Mouse (Mus musculus) ES-Bruce4 (cell line): Measurements from ENCODE around the gene Fbxo21. TPM values are rescaled to one million over a fixed set of nuclear protein-coding genes. Genes with fewer than 3 reads are reported as not detected.
A peak's percentile ranks its signal among the peaks of the same experiment; 100 is the strongest.

Experiments used
- H3K27ac ChIP-seq: 2 replicates; pipeline ENCODE4 v1.5.1; 2012; ENCODE audit warnings: low read length, inconsistent platforms; ENCODE audit not compliant: insufficient read depth
- H3K27me3 ChIP-seq: 2 replicates; pipeline ENCODE4 v1.6.1; 2012; ENCODE audit warnings: mild to moderate bottlenecking, low read length, inconsistent platforms; ENCODE audit not compliant: control insufficient read depth, poor library complexity, insufficient read depth, severe bottlenecking
- H3K36me3 ChIP-seq: 2 replicates; pipeline ENCODE4 v1.6.1; 2012; ENCODE audit warnings: inconsistent platforms, mild to moderate bottlenecking, low read length, moderate library complexity; ENCODE audit not compliant: control insufficient read depth, poor library complexity, insufficient read depth, severe bottlenecking
- H3K4me1 ChIP-seq: one replicate; pipeline ENCODE4 v1.8.1; 2011; ENCODE audit warnings: low read length; ENCODE audit not compliant: control insufficient read depth, insufficient read depth
- H3K4me3 ChIP-seq: 2 replicates; pipeline ENCODE4 v1.5.1; 2011; ENCODE audit warnings: low read depth, mild to moderate bottlenecking, low read length
- H3K9ac ChIP-seq: 2 replicates; pipeline ENCODE4 v1.6.1; 2012; ENCODE audit warnings: low read depth, mild to moderate bottlenecking, inconsistent platforms; ENCODE audit not compliant: poor library complexity, severe bottlenecking
- H3K9me3 ChIP-seq: replicated peaks from 2 replicates; pipeline ENCODE4 v1.6.1; 2012; ENCODE audit warnings: mild to moderate bottlenecking, low read length, inconsistent platforms; ENCODE audit not compliant: control insufficient read depth, poor library complexity, insufficient read depth, severe bottlenecking
- CTCF ChIP-seq: IDR thresholded peaks from one replicate; pipeline ENCODE4 v1.8.1; 2011; ENCODE audit warnings: low read depth, low read length
- EP300 ChIP-seq: IDR thresholded peaks from 2 replicates; pipeline ENCODE4 v1.6.1; 2011; ENCODE audit warnings: low read depth, low read length; ENCODE audit not compliant: insufficient read depth
- POLR2A ChIP-seq: IDR thresholded peaks from one replicate; pipeline ENCODE4 v1.8.1; 2011; ENCODE audit warnings: low read length; ENCODE audit not compliant: insufficient read depth
- polyA plus RNA-seq: library from polyadenylated mRNA; stranded (reverse); fragments of >200 nt; gene quantifications from 2 replicates; pipeline ENCODE4 v1.2.4, GENCODE M21; 2011; ENCODE audit warnings: low read depth; ENCODE audit not compliant: missing spikeins, insufficient read depth, insufficient read length

Fbxo21 gene
- polyA plus RNA-seq, 1 experiment = 60.1 TPM

DNA sequence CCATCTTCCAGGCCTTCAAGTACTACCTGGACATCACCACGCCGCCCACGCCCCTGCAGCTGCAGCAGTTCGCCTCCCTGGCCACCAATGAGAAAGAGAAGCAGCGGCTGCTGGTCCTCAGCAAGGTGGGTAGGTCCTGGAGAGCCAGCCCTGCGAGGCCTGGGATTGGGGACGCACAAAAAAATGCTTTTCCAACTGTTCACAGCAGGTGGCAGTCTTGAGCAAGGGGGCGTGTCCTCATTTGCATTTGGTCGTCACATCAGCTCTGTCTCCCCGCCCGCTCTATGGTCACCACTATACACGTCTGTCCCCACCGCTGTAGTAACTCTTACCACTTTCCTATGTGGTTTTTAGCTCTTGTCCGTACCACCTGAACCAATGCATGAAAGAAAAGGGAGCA is 38.3 kb upstream of the Fbxo21 start:
- no peaks in the 10 kb centered on the region for H3K27me3 ChIP-seq
- no peak overlapping the region for H3K9ac ChIP-seq
- H3K9me3 ChIP-seq = no peaks in the 10 kb centered on the region
- H3K27ac ChIP-seq = no peak overlapping the region
- TF ChIP-seq EP300 (no peak), CTCF (peak; percentile 92)
- H3K36me3 ChIP-seq = no peaks in the 10 kb centered on the region
- H3K4me1 ChIP-seq = no peaks in the 10 kb centered on the region
- peak overlapping the region; percentile 41 for H3K4me3 ChIP-seq

DNA sequence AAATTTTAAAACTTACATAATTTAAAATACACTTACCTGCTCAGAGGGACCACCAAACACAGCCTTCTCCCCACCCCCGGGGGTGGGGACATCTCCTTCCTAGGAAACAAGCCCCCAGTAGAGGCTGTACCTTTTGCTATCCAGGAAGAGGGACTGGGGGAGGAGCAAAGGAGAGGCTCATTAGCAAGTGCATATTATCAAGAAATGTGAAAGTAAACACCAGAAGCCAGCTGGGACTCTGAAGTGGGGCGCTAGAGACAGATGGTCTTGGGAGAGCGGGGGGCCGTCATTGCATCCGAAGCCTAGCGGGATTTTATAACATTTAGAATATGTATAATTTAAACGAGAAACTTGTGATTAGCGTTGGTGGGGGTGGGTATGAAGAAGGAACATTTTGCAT is 37.1 kb upstream of the Fbxo21 start:
- Histone ChIP-seq H3K9ac (no peak overlapping the region), H3K4me1 (no peaks in the 10 kb centered on the region), H3K4me3 (no peak overlapping the region), H3K9me3 (no peaks in the 10 kb centered on the region), H3K27ac (no peak overlapping the region), H3K27me3 (no peaks in the 10 kb centered on the region), H3K36me3 (no peaks in the 10 kb centered on the region)
- TF ChIP-seq CTCF (no peak), POLR2A (no peak), EP300 (no peak)

DNA sequence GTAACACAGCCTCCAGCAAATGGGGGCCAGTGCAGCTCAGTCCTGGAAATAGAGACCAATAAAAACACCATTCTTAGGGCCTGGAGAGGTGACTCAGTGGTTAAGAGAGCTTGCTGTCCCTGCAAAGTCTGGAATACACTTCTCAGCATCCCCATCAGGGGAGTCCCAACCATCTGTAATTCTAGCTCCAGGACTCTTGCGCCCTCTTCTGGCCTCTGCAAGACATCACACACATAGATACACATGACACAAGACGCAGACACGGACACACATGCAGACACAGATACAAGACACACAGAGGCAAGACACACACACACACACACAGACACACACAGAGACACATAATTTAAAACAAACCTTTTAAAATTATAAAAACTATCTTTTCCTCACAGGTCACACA is 35.0 kb upstream of the Fbxo21 start:
- Histone ChIP-seq H3K4me3 (no peak overlapping the region), H3K9me3 (no peaks in the 10 kb centered on the region), H3K36me3 (no peaks in the 10 kb centered on the region), H3K27me3 (no peaks in the 10 kb centered on the region), H3K4me1 (no peaks in the 10 kb centered on the region), H3K27ac (no peak overlapping the region), H3K9ac (no peak overlapping the region)
- TF ChIP-seq EP300 = no peak
- peak; percentile 64 for TF ChIP-seq CTCF

- Histone ChIP-seq H3K4me1 (no peaks in the 10 kb centered on the region), H3K4me3 (no peak overlapping the region), H3K9ac (no peak overlapping the region), H3K27me3 (no peaks in the 10 kb centered on the region), H3K27ac (no peak overlapping the region), H3K36me3 (no peaks in the 10 kb centered on the region), H3K9me3 (no peaks in the 10 kb centered on the region)
- TF ChIP-seq EP300 = no peak
- peak; percentile 32 for TF ChIP-seq CTCF
Observed at GRCm38 (mm10) chr5:117946605-117947004, 29.9 kb upstream of the Fbxo21 start.

- Histone ChIP-seq H3K4me1 (no peaks in the 10 kb centered on the region), H3K27me3 (no peaks in the 10 kb centered on the region), H3K9ac (no peak overlapping the region), H3K36me3 (no peaks in the 10 kb centered on the region), H3K4me3 (peak overlapping the region; percentile 74), H3K9me3 (no peaks in the 10 kb centered on the region), H3K27ac (no peak overlapping the region)
- no peak for TF ChIP-seq CTCF
- TF ChIP-seq POLR2A = peak; percentile 82
- no peak for TF ChIP-seq EP300
Observed at GRCm38 (mm10) chr5:117949393-117949792, 27.1 kb upstream of the Fbxo21 start.

GRCm38 (mm10) chr5:117953893-117954292 is 22.6 kb upstream of the Fbxo21 start:
- Histone ChIP-seq H3K27ac (no peak overlapping the region), H3K27me3 (no peaks in the 10 kb centered on the region), H3K9me3 (no peaks in the 10 kb centered on the region), H3K4me3 (no peak overlapping the region), H3K9ac (no peak overlapping the region), H3K4me1 (no peaks in the 10 kb centered on the region), H3K36me3 (no peaks in the 10 kb centered on the region)
- TF ChIP-seq CTCF (no peak), POLR2A (no peak), EP300 (no peak)

GRCm38 (mm10) chr5:117954429-117954828 is 22.1 kb upstream of the Fbxo21 start:
- no peaks in the 10 kb centered on the region for H3K4me1 ChIP-seq
- H3K9ac ChIP-seq = no peak overlapping the region
- no peak overlapping the region for H3K4me3 ChIP-seq
- H3K27ac ChIP-seq = no peak overlapping the region
- no peaks in the 10 kb centered on the region for H3K36me3 ChIP-seq
- H3K27me3 ChIP-seq = no peaks in the 10 kb centered on the region
- no peaks in the 10 kb centered on the region for H3K9me3 ChIP-seq
- TF ChIP-seq CTCF = no peak
- no peak for TF ChIP-seq POLR2A
- no peak for TF ChIP-seq EP300
